In genomic region chr14:51787061-51787460, GRCm38 (mm10) we compare ENCODE assay signal across 24 mouse cellular contexts. TPM values are rescaled to one million over a fixed set of nuclear protein-coding genes. Genes with fewer than 3 reads are reported as not detected.
DNase-seq lines count a peak whose midpoint lies in the region; ATAC-seq and TF ChIP-seq lines count a peak whose summit lies in the region.
"Had no signal": no experiment of that assay in that cellular context is flagged by ENCODE, and none has a peak within 500 bp of the region (broad histone marks: within the 10 kb centered on the region; RNA-seq: fewer than 3 reads in every experiment).

No protein-coding gene starts in this region.

- no peak overlapping the region for H3K4me2 ChIP-seq in kidney, embryonic 15.5 days
- H3K4me2 ChIP-seq: embryonic facial prominence, embryonic 13.5 days; heart, embryonic 11.5 days; limb, embryonic 13.5 days; neural tube, embryonic 13.5 days had no signal

- no peak overlapping the region for H3K4me3 ChIP-seq in kidney, embryonic 15.5 days (replicated peaks)
- H3K4me3 ChIP-seq in kidney, adult 2 months (ENCODE audit: insufficient read depth, low read depth, low read length) = no peak overlapping the region
- H3K4me3 ChIP-seq: embryonic facial prominence, embryonic 13.5 days; limb, embryonic 13.5 days; neural tube, embryonic 13.5 days had no signal

- H3K36me3 ChIP-seq in kidney, embryonic 15.5 days = no peaks in the 10 kb centered on the region
- no peaks in the 10 kb centered on the region for H3K36me3 ChIP-seq in kidney, adult 2 months (ENCODE audit: control insufficient read depth, insufficient read depth, low read length)
- H3K36me3 ChIP-seq: embryonic facial prominence, embryonic 13.5 days; limb, embryonic 13.5 days; neural tube, embryonic 13.5 days had no signal

- DNase-seq in cerebellum, postnatal 14 days = peak; percentile 3 to 36
- DNase-seq in cerebellum, adult 11-12 months = no peak
- DNase-seq in kidney, adult 2 months = no peak
- DNase-seq in retina, postnatal 1 day = peak; percentile 41
- no peak for DNase-seq in retina, embryonic 14.5 days (ENCODE audit: low spot score)
- DNase-seq in heart, postnatal 36 days = no peak
- DNase-seq: gastrocnemius, postnatal 36 days; heart, postnatal 4 days; kidney, adult 8-10 months; right cerebral cortex, postnatal 4 days had no signal

- peak; percentile 87 for ATAC-seq in kidney, embryonic 15.5 days (replicated peaks; ENCODE audit: low FRiP score)
- no peak for ATAC-seq in monocyte, adult 5-6 weeks (replicated peaks; ENCODE audit: insufficient number of reproducible peaks, low FRiP score, low TSS enrichment, poor library complexity, severe bottlenecking)

- no peak for TF ChIP-seq CTCF in kidney, adult 2 months (conservative IDR thresholded peaks at IDR 0.05; ENCODE audit: insufficient read depth, insufficient read length, low read depth, low read length)

- WGBS in kidney, embryonic 15.5 days = 43% methylated on average over 5 of the region's 5 CpGs
- WGBS in kidney, adult 2 months = 41% methylated on average over 5 of the region's 5 CpGs

- no peak for TF ChIP-seq POLR2A in kidney, adult 2 months (IDR thresholded peaks at IDR 0.05; ENCODE audit: low read depth, low read length)

- no peaks in the 10 kb centered on the region for H3K9me3 ChIP-seq in kidney, embryonic 15.5 days (replicated peaks)
- H3K9me3 ChIP-seq: embryonic facial prominence, embryonic 13.5 days; limb, embryonic 13.5 days; neural tube, embryonic 13.5 days had no signal

- H3K27ac ChIP-seq in kidney, embryonic 15.5 days = peak overlapping the region; percentile 54; the same call in 1 of the 2 replicates
- no peak overlapping the region for H3K27ac ChIP-seq in kidney, adult 2 months (ENCODE audit: insufficient read depth, low read depth, low read length)
- H3K27ac ChIP-seq: embryonic facial prominence, embryonic 13.5 days; limb, embryonic 13.5 days; liver, embryonic 14.5 days; neural tube, embryonic 13.5 days had no signal

- H3K27me3 ChIP-seq in kidney, embryonic 15.5 days = no peaks in the 10 kb centered on the region
- no peaks in the 10 kb centered on the region for H3K27me3 ChIP-seq in kidney, adult 2 months (replicated peaks; ENCODE audit: control insufficient read depth, insufficient read depth, low read length)
- H3K27me3 ChIP-seq: embryonic facial prominence, embryonic 13.5 days; limb, embryonic 13.5 days; neural tube, embryonic 13.5 days had no signal

- intact Hi-C loops in heart, postnatal 36 days (cut with DNase I) = no loop called here

- no peaks in the 10 kb centered on the region for H3K4me1 ChIP-seq in kidney, embryonic 15.5 days
- no peaks in the 10 kb centered on the region for H3K4me1 ChIP-seq in kidney, adult 2 months (ENCODE audit: control insufficient read depth, insufficient read depth, low read length)
- H3K4me1 ChIP-seq: embryonic facial prominence, embryonic 13.5 days; limb, embryonic 13.5 days; neural tube, embryonic 13.5 days had no signal

- H3K9ac ChIP-seq in kidney, embryonic 15.5 days = no peak overlapping the region
- H3K9ac ChIP-seq: embryonic facial prominence, embryonic 13.5 days; limb, embryonic 13.5 days; liver, embryonic 14.5 days; neural tube, embryonic 13.5 days had no signal

RNA-seq across cellular contexts. Expression of gene AY358078, which starts 12.8 kb away (rescaled TPM):
- polyA plus RNA-seq in kidney, embryonic 15.5 days (2015; fragmentation: Nextera tagmentation; extraction: Ambion mirVana) = not detected in 2 replicates
- not detected in 2 replicates for polyA plus RNA-seq in kidney, adult 2 months (2012; rRNA removed)
- not detected in 3 replicates for total RNA-seq in monocyte, adult 5-6 weeks (2017)
- not detected for total RNA-seq in heart, postnatal 36 days (2021)
- total RNA-seq: adrenal gland, adult 18-20 months; gastrocnemius, postnatal 36 days; heart, postnatal 4 days; layer of hippocampus, adult 8-10 months; left cerebral cortex, adult 8-10 months; MEL had no signal
- polyA plus RNA-seq: cortical plate, adult 2 months; embryonic facial prominence, embryonic 13.5 days; heart, embryonic 11.5 days; limb, embryonic 13.5 days; liver, embryonic 14.5 days; lung, embryonic 16.5 days; neural tube, embryonic 13.5 days; urinary bladder, adult 2 months had no signal

RNA-seq across cellular contexts. Expression of gene Ang4, which starts 13.7 kb away (rescaled TPM):
- not detected in 2 replicates for polyA plus RNA-seq in kidney, embryonic 15.5 days (2015; fragmentation: Nextera tagmentation; extraction: Ambion mirVana)
- polyA plus RNA-seq in kidney, adult 2 months (2012; rRNA removed) = not detected in 2 replicates
- total RNA-seq in monocyte, adult 5-6 weeks (2017) = not detected in 3 replicates
- total RNA-seq in heart, postnatal 36 days (2021) = not detected
- total RNA-seq: adrenal gland, adult 18-20 months; gastrocnemius, postnatal 36 days; heart, postnatal 4 days; layer of hippocampus, adult 8-10 months; left cerebral cortex, adult 8-10 months; MEL had no signal
- polyA plus RNA-seq: cortical plate, adult 2 months; embryonic facial prominence, embryonic 13.5 days; heart, embryonic 11.5 days; limb, embryonic 13.5 days; liver, embryonic 14.5 days; lung, embryonic 16.5 days; neural tube, embryonic 13.5 days had no signal

Comparison
In these comparisons a context has a peak if more than half of its experiments do, and no peak if none do; other contexts are left out.
1. DNase-seq: peak in cerebellum, postnatal 14 days (2 of 2) and retina, postnatal 1 day (single experiment); none in cerebellum, adult 11-12 months (single experiment), kidney, adult 2 months (single experiment), retina, embryonic 14.5 days (single experiment) and heart, postnatal 36 days (0 of 2).